In genomic region chr6:52638471-52639185, GRCm38 (mm10) we compare ENCODE assay signal across 9 mouse cellular contexts. TPM values are rescaled to one million over a fixed set of nuclear protein-coding genes. Genes with fewer than 3 reads are reported as not detected.
DNase-seq lines count a peak whose midpoint lies in the region; ATAC-seq lines count a peak whose summit lies in the region.
"Had no signal": no experiment of that assay in that cellular context is flagged by ENCODE, and none has a peak within 500 bp of the region (broad histone marks: within the 10 kb centered on the region; RNA-seq: fewer than 3 reads in every experiment).

No protein-coding gene starts in this region.

- ATAC-seq in heart, embryonic 13.5 days (ENCODE audit: extremely low read depth, insufficient number of reproducible peaks, low FRiP score, low TSS enrichment) = no peak
- ATAC-seq in liver, embryonic 13.5 days (ENCODE audit: low read depth) = no peak

- peaks cover 14% of the 10 kb centered on the region for H3K4me1 ChIP-seq in heart, embryonic 13.5 days
- H3K4me1 ChIP-seq in liver, embryonic 13.5 days (replicated peaks) = peaks cover 28% of the 10 kb centered on the region

- no peaks in the 10 kb centered on the region for H3K27me3 ChIP-seq in heart, embryonic 13.5 days (replicated peaks)
- H3K27me3 ChIP-seq in liver, embryonic 13.5 days = no peaks in the 10 kb centered on the region

- WGBS in heart, embryonic 13.5 days = 83% methylated on average over 1 of the region's 1 CpGs
- WGBS in liver, embryonic 13.5 days (ENCODE audit: insufficient replicate concordance) = 54% methylated on average over 1 of the region's 1 CpGs

- peak overlapping the region; percentile 94; the same call in 1 of the 2 replicates for H3K9ac ChIP-seq in heart, embryonic 13.5 days
- H3K9ac ChIP-seq in liver, embryonic 13.5 days = peak overlapping the region; percentile 86; the same call in 1 of the 2 replicates

- peak overlapping the region; percentile 83 for H3K4me2 ChIP-seq in heart, embryonic 13.5 days
- peak overlapping the region; percentile 87 for H3K4me2 ChIP-seq in liver, embryonic 13.5 days

- no peak overlapping the region for H3K27ac ChIP-seq in heart, embryonic 13.5 days (replicated peaks)
- H3K27ac ChIP-seq in liver, embryonic 13.5 days = no peak overlapping the region; the same call in 1 of the 2 replicates

- no peaks in the 10 kb centered on the region for H3K36me3 ChIP-seq in heart, embryonic 13.5 days
- H3K36me3 ChIP-seq in liver, embryonic 13.5 days = no peaks in the 10 kb centered on the region

- H3K9me3 ChIP-seq in heart, embryonic 13.5 days = no peaks in the 10 kb centered on the region
- H3K9me3 ChIP-seq in liver, embryonic 13.5 days (replicated peaks) = no peaks in the 10 kb centered on the region

- no peak for DNase-seq in heart, postnatal 14 days
- DNase-seq in A20 (ENCODE audit: low read depth, low spot score) = peak; percentile 15
- peak; percentile 79 for DNase-seq in fat pad, adult 2 months (ENCODE audit: extremely low read depth, low read depth, low spot score)
- no peak for DNase-seq in liver, embryonic 13.5 days
- no peak for DNase-seq in right cerebral cortex, postnatal 10 days (ENCODE audit: low spot score in 2 of 2)
- DNase-seq in spleen, adult 12 weeks (ENCODE audit: low spot score) = no peak
- DNase-seq in adrenal gland, adult 18-20 months (ENCODE audit: low spot score in 2 of 2) = no peak
- DNase-seq: spleen, adult 18-20 months had no signal

- peak overlapping the region; percentile 91 for H3K4me3 ChIP-seq in heart, embryonic 13.5 days
- peak overlapping the region; percentile 80 for H3K4me3 ChIP-seq in liver, embryonic 13.5 days (replicated peaks)

- intact Hi-C loops in heart, postnatal 14 days (cut with DNase I) = no loop called here

RNA-seq across cellular contexts. Expression of gene Hibadh, which starts 1.6 kb away (rescaled TPM):
- 115 and 127 TPM in 2 replicates for polyA plus RNA-seq in heart, embryonic 13.5 days (2015; fragmentation: Nextera tagmentation; extraction: Ambion mirVana)
- 100 to 1,000 TPM; 188 to 192 TPM for total RNA-seq in heart, postnatal 14 days (2021)
- 61.6 and 71.7 TPM in 2 replicates for polyA plus RNA-seq in liver, embryonic 13.5 days (2015; fragmentation: Nextera tagmentation; extraction: Ambion mirVana)
- total RNA-seq in adrenal gland, adult 18-20 months (2021) = 100 to 1,000 TPM; 181 to 189 TPM

Comparison
In these comparisons a context has a peak if more than half of its experiments do, and no peak if none do; other contexts are left out.
1. DNase-seq: peak in A20 (single experiment) and fat pad, adult 2 months (single experiment); none in heart, postnatal 14 days (0 of 2), liver, embryonic 13.5 days (single experiment), right cerebral cortex, postnatal 10 days (0 of 2), spleen, adult 12 weeks (single experiment) and adrenal gland, adult 18-20 months (0 of 2).